Mouse (Mus musculus): ENCODE results near the gene Mrpl24.

DNA sequence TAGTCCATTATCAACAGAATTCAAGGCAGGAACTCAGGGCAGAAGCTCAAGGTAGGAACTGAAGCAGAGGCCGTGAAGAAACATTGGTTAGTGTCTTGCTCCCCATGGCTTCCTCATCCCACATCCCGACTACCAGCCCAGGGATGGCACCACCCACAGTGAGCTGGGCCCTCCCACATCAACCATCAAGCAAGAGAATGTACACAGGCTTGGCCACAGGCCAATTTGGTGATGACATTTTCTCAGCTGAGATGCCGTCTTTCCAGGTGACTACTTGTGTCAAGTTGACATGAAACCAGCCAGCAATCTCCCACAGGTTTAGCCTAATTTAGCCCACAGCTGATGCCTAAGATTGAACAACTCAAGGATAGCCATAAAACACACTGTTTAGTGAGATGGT is 20.0 kb upstream of the Mrpl24 start:
- no peak for TF ChIP-seq POLR2A (IDR thresholded peaks at IDR 0.05; ENCODE audit: extremely low read depth, insufficient read depth, low read length)
- no peak for TF ChIP-seq CTCF (IDR thresholded peaks at IDR 0.05; ENCODE audit: low read depth, low read length)
